Mouse (Mus musculus) CH12.LX (cell line): Measurements from ENCODE around the gene Lrig3. TPM values are rescaled to one million over a fixed set of nuclear protein-coding genes. Genes with fewer than 3 reads are reported as not detected.

Experiments used
- DNase-seq: peaks from one replicate; pipeline ENCODE4 v3.0.0-alpha.2; 2013; ENCODE audit errors: extremely low read depth
- H3K27ac ChIP-seq: 2 replicates; pipeline ENCODE4 v1.5.1; 2012; ENCODE audit warnings: low read depth, mild to moderate bottlenecking, control low read depth, moderate library complexity; ENCODE audit not compliant: insufficient read depth
- H3K27me3 ChIP-seq: replicated peaks from 2 replicates; pipeline ENCODE3; 2012; ENCODE audit warnings: inconsistent platforms
- H3K36me3 ChIP-seq, 2 experiments: replicated peaks in 1 of 2; 2 replicates each; pipeline versions ENCODE3 to v1.6.1; 2012; ENCODE audit warnings: inconsistent platforms in 1 of 2, low read length in 1 of 2, mild to moderate bottlenecking in 1 of 2, mixed read lengths in 1 of 2, moderate library complexity in 1 of 2; ENCODE audit not compliant: control insufficient read depth in 1 of 2, insufficient read depth in 1 of 2
- H3K4me1 ChIP-seq, 2 experiments: 2 replicates each; pipeline ENCODE4 v1.6.1; 2012; ENCODE audit warnings: inconsistent platforms in 1 of 2, moderate library complexity in 1 of 2; ENCODE audit not compliant: insufficient read depth in 2 of 2, control insufficient read depth in 1 of 2
- H3K4me2 ChIP-seq: 2 replicates; pipeline ENCODE4 v1.6.1; 2012; ENCODE audit warnings: low read depth, mild to moderate bottlenecking, control low read depth; ENCODE audit not compliant: poor library complexity, insufficient read depth, severe bottlenecking
- H3K4me3 ChIP-seq, 3 experiments: fragments of 150-350 bp in 1 of 3; sonication (generic) in 1 of 3; replicated peaks in 1 of 3; 2 replicates each; pipeline versions ENCODE3 to v1.5.1; 2011 to 2012; ENCODE audit warnings: low read depth in 2 of 3, low read length in 2 of 3, mild to moderate bottlenecking in 2 of 3, moderate library complexity in 2 of 3, control low read depth in 1 of 3, improper control_type of control experiment in 1 of 3, inconsistent platforms in 1 of 3, mixed read lengths in 1 of 3; ENCODE audit not compliant: poor library complexity in 1 of 3
- H3K79me2 ChIP-seq: replicated peaks from 2 replicates; pipeline ENCODE4 v1.6.1; 2012; ENCODE audit warnings: mild to moderate bottlenecking, moderate library complexity; ENCODE audit not compliant: control insufficient read depth, poor library complexity, insufficient read depth, severe bottlenecking; ENCODE audit errors: extremely low read depth
- H3K9ac ChIP-seq: 2 replicates; pipeline ENCODE4 v1.6.1; 2012; ENCODE audit warnings: low read depth, mild to moderate bottlenecking, control low read depth, moderate library complexity; ENCODE audit not compliant: insufficient read depth
- H3K9me3 ChIP-seq: replicated peaks from 2 replicates; pipeline ENCODE3; 2012; ENCODE audit warnings: low read length, inconsistent platforms, mixed read lengths
- CHD2 ChIP-seq: IDR thresholded peaks from 2 replicates; pipeline ENCODE4 v1.6.1; 2011; ENCODE audit warnings: low read length, improper control_type of control experiment
- ELF1 ChIP-seq: IDR thresholded peaks from 2 replicates; pipeline ENCODE4 v1.6.1; 2014; ENCODE audit warnings: low read depth, mild to moderate bottlenecking, inconsistent platforms, low read length, improper control_type of control experiment
- EP300 ChIP-seq: IDR thresholded peaks from 2 replicates; pipeline ENCODE4 v1.6.1; 2011; ENCODE audit warnings: low read length, improper control_type of control experiment
- IRF4 ChIP-seq: IDR thresholded peaks from 2 replicates; pipeline ENCODE4 v1.6.1; 2014; ENCODE audit warnings: low read depth, mild to moderate bottlenecking, inconsistent platforms, low read length, improper control_type of control experiment
- JUND ChIP-seq: conservative IDR thresholded peaks from 2 replicates; pipeline ENCODE4 v1.6.1; 2011; ENCODE audit warnings: low read depth, low read length, improper control_type of control experiment
- MAX ChIP-seq: IDR thresholded peaks from 2 replicates; pipeline ENCODE4 v1.6.1; 2011; ENCODE audit warnings: low read length, improper control_type of control experiment
- MEF2A ChIP-seq: IDR thresholded peaks from 2 replicates; pipeline ENCODE4 v1.6.1; 2014; ENCODE audit warnings: low read depth, mild to moderate bottlenecking, inconsistent platforms, low read length, improper control_type of control experiment, borderline replicate concordance
- MXI1 ChIP-seq: IDR thresholded peaks from 2 replicates; pipeline ENCODE4 v1.6.1; 2011; ENCODE audit warnings: mild to moderate bottlenecking, low read depth, low read length, improper control_type of control experiment
- MYC ChIP-seq: IDR thresholded peaks from 2 replicates; pipeline ENCODE4 v1.6.1; 2011; ENCODE audit warnings: low read depth, mild to moderate bottlenecking, improper control_type of control experiment, low read length
- NRF1 ChIP-seq: IDR thresholded peaks from 2 replicates; pipeline ENCODE4 v1.6.1; 2014; ENCODE audit warnings: low read depth, mild to moderate bottlenecking, inconsistent platforms, low read length, improper control_type of control experiment, moderate library complexity
- PAX5 ChIP-seq: IDR thresholded peaks from 2 replicates; pipeline ENCODE4 v1.6.1; 2012; ENCODE audit warnings: low read length, inconsistent platforms, mixed read lengths
- POLR2AphosphoS2 ChIP-seq: IDR thresholded peaks from 2 replicates; pipeline ENCODE4 v1.6.1; 2011; ENCODE audit warnings: low read depth, low read length, improper control_type of control experiment
- RAD21 ChIP-seq: IDR thresholded peaks from 2 replicates; pipeline ENCODE4 v1.6.1; 2011; ENCODE audit warnings: low read depth, mild to moderate bottlenecking, low read length, improper control_type of control experiment, moderate library complexity
- RCOR1 ChIP-seq: conservative IDR thresholded peaks from 2 replicates; pipeline ENCODE4 v1.6.1; 2012; ENCODE audit warnings: low read depth, mild to moderate bottlenecking, inconsistent platforms, low read length, improper control_type of control experiment
- SIN3A ChIP-seq: IDR thresholded peaks from 2 replicates; pipeline ENCODE4 v1.6.1; 2012; ENCODE audit warnings: low read length, improper control_type of control experiment, inconsistent platforms
- TBP ChIP-seq: conservative IDR thresholded peaks from 2 replicates; pipeline ENCODE4 v1.6.1; 2011; ENCODE audit warnings: low read depth, low read length, improper control_type of control experiment
- TCF12 ChIP-seq: IDR thresholded peaks from 2 replicates; pipeline ENCODE4 v1.6.1; 2014; ENCODE audit warnings: low read depth, mild to moderate bottlenecking, inconsistent platforms, low read length, improper control_type of control experiment
- ZKSCAN1 ChIP-seq: IDR thresholded peaks from 2 replicates; pipeline ENCODE4 v1.6.1; 2012; ENCODE audit warnings: low read depth, inconsistent platforms, low read length, improper control_type of control experiment, borderline replicate concordance
- ZMIZ1 ChIP-seq: IDR thresholded peaks from 2 replicates; pipeline ENCODE4 v1.6.1; 2012; ENCODE audit warnings: low read depth, mild to moderate bottlenecking, inconsistent platforms, low read length, improper control_type of control experiment
- ZNF384 ChIP-seq: IDR thresholded peaks from 2 replicates; pipeline ENCODE4 v1.6.1; 2012; ENCODE audit warnings: low read depth, low read length, improper control_type of control experiment, inconsistent platforms
- dilution Hi-C: fragments of 300-500 bp; cut with MboI; formaldehyde crosslinking; loops from 2 replicates; pipeline ENCODE4 v1.14.3; 2020; ENCODE audit warnings: low sequenced_read_pairs; ENCODE audit not compliant: extremely low pct_unique_long_range_greater_than_20kb, extremely low pct_ligation_motif_present
- in situ Hi-C: fragments of 300-500 bp; cut with MboI; formaldehyde crosslinking; loops from 3 replicates; pipeline ENCODE4 v1.14.3; 2019; ENCODE audit warnings: low sequenced_read_pairs, low pct_ligation_motif_present, low pct_unique_long_range_greater_than_20kb, mixed read lengths
- polyA plus RNA-seq: library from polyadenylated mRNA; unstranded; fragments of >175 nt; gene quantifications from 2 replicates; pipeline ENCODE4 v1.2.1, GENCODE M21; 2012; ENCODE audit warnings: low read depth; ENCODE audit not compliant: insufficient read length
- total RNA-seq, 2 experiments: library from RNA; depleted of rRNA; stranded (reverse); fragments of 300-350 nt in 1 of 2; fragments of >200 nt in 1 of 2; gene quantifications; 2 replicates each; pipeline ENCODE4 v1.2.3; 2012 to 2014

Lrig3 gene
- total and polyA plus RNA-seq, 3 experiments = not detected

DNA sequence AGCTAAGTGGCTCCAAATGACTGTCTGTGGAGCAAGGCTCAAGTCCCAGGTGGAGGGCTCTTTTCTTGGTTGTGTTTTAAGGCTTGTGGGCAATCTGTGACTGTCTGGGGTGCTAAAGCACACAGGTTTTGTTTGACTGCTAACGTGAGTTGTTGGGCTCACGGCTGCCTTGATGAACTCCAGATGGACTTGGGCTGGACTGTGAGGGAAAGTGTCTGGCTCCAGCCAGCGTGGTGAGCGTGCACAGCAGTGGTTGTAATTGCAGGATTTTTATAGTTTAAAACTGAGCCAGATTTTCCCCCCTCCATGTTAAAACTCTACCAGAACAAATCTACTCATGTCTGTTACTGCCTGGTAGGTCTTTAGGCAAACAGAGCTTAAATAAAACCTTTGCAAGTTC, 4.5 kb downstream of the Lrig3 start:
- H3K4me2 ChIP-seq = no peak overlapping the region

DNA sequence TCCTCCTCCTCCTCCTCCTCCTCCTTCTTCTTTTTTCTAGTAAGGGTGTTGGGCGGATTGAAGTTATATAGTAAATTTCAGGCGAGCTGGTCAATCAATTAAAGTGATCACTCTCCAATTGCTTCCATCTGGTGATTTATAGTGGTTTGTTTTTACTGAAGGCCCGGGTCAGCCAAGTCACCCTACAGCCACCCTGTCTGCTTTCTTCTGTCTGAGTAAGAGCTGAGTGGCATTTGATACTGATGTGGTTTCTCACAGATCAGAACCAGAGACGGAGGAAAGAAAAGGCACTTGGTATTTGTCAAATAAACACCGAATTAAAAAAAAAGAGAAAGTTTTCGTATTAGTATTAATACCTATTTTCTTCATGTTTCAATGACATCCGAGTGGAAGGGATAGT, 7.8 kb downstream of the Lrig3 start:
- Histone ChIP-seq H3K27ac (no peak overlapping the region), H3K4me1 (no peaks in the 10 kb centered on the region), H3K79me2 (no peaks in the 10 kb centered on the region), H3K9ac (no peak overlapping the region), H3K4me3 (no peak overlapping the region), H3K9me3 (peaks cover 66% of the 10 kb centered on the region), H3K4me2 (no peak overlapping the region), H3K36me3 (no peaks in the 10 kb centered on the region), H3K27me3 (no peaks in the 10 kb centered on the region)
- in situ Hi-C loops = no loop called here
- dilution Hi-C loops = no loop called here
- no peak for TF ChIP-seq MXI1
- no peak for TF ChIP-seq MEF2A
- no peak for TF ChIP-seq IRF4
- no peak for TF ChIP-seq TBP
- TF ChIP-seq RAD21 = no peak
- TF ChIP-seq POLR2AphosphoS2 = no peak
- TF ChIP-seq SIN3A = no peak
- TF ChIP-seq ZKSCAN1 = no peak
- no peak for TF ChIP-seq CHD2
- TF ChIP-seq NRF1 = no peak
- no peak for TF ChIP-seq ELF1
- TF ChIP-seq JUND = no peak
- no peak for TF ChIP-seq RCOR1
- no peak for TF ChIP-seq ZNF384
- no peak for TF ChIP-seq TCF12
- TF ChIP-seq EP300 = no peak
- TF ChIP-seq PAX5 = no peak
- TF ChIP-seq MAX = no peak
- TF ChIP-seq MYC = no peak
- TF ChIP-seq ZMIZ1 = no peak
- no peak for DNase-seq

More for the DNA sequence above, 4.5 kb downstream of the Lrig3 start:
- peaks cover 61% of the 10 kb centered on the region for H3K9me3 ChIP-seq
- H3K4me3 ChIP-seq = no peak overlapping the region
- no peak overlapping the region for H3K27ac ChIP-seq
- H3K9ac ChIP-seq = no peak overlapping the region
- no peaks in the 10 kb centered on the region for H3K4me1 ChIP-seq
- no peaks in the 10 kb centered on the region for H3K27me3 ChIP-seq
- TF ChIP-seq PAX5 = no peak
- no peak for TF ChIP-seq MAX
- DNase-seq = no peak
- H3K79me2 ChIP-seq = no peaks in the 10 kb centered on the region
- no peaks in the 10 kb centered on the region for H3K36me3 ChIP-seq
- in situ Hi-C loops = no loop called here
- dilution Hi-C loops = no loop called here
